ENCODE assay signal across 21 mouse cellular contexts in the genomic region with DNA sequence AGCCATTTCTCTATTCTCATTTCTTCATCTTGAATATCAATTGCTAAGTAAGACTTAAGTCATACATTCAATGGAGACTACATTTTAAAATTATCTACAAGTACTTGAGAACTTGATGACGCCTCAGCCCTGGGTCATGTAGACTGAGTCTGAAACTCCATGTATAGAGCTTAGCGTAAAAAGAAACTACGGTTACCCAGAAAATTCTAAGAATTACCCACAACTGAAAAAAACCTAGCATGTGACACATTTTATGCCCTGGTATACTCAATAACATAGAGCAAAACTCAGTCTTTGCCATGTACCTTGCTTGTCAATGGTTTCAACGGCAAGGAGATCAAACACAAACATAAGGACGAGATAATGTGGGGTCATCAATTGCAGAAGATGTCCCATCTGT. TPM values are rescaled to one million over a fixed set of nuclear protein-coding genes. Genes with fewer than 3 reads are reported as not detected.
"Had no signal": no experiment of that assay in that cellular context is flagged by ENCODE, and none has a peak within 500 bp of the region (broad histone marks: within the 10 kb centered on the region; RNA-seq: fewer than 3 reads in every experiment).

TSS of gene Gm17490 (minus strand) at position 375 of the 400 bp plus-strand sequence.

- H3K4me3 ChIP-seq: lung, embryonic 15.5 days; megakaryocyte, embryonic 14.5 days; midbrain, embryonic 13.5 days; midbrain, embryonic 15.5 days; neural tube, embryonic 12.5 days; stomach, embryonic 15.5 days had no signal

- DNase-seq: liver, postnatal 0 days; lung, adult 2 months; lung, postnatal 14 days; lung, postnatal 36 days; right cerebral cortex, postnatal 14 days; thymus, adult 2 months; thymus, postnatal 36 days had no signal

- H3K36me3 ChIP-seq: lung, embryonic 15.5 days; midbrain, embryonic 13.5 days; midbrain, embryonic 15.5 days; neural tube, embryonic 12.5 days; stomach, embryonic 15.5 days had no signal

- H3K27ac ChIP-seq: lung, embryonic 15.5 days; macrophage; midbrain, embryonic 13.5 days; midbrain, embryonic 15.5 days; neural tube, embryonic 12.5 days; stomach, embryonic 15.5 days; stomach, postnatal 0 days had no signal

- H3K9me3 ChIP-seq: lung, embryonic 15.5 days; megakaryocyte, embryonic 14.5 days; midbrain, embryonic 13.5 days; midbrain, embryonic 15.5 days; neural tube, embryonic 12.5 days; stomach, embryonic 15.5 days had no signal

- H3K9ac ChIP-seq: liver, postnatal 0 days; lung, embryonic 15.5 days; midbrain, embryonic 13.5 days; midbrain, embryonic 15.5 days; neural tube, embryonic 12.5 days; stomach, embryonic 15.5 days had no signal

- ATAC-seq: liver, postnatal 0 days; lung, postnatal 0 days; midbrain, embryonic 13.5 days; midbrain, embryonic 15.5 days had no signal

- H3K27me3 ChIP-seq: lung, embryonic 15.5 days; megakaryocyte, embryonic 14.5 days; midbrain, embryonic 13.5 days; midbrain, embryonic 15.5 days; neural tube, embryonic 12.5 days; stomach, embryonic 15.5 days had no signal

- H3K4me1 ChIP-seq: lung, embryonic 15.5 days; midbrain, embryonic 13.5 days; midbrain, embryonic 15.5 days; neural tube, embryonic 12.5 days; stomach, embryonic 15.5 days had no signal

- H3K4me2 ChIP-seq: lung, embryonic 15.5 days; midbrain, embryonic 11.5 days; midbrain, embryonic 13.5 days; midbrain, embryonic 15.5 days; neural tube, embryonic 12.5 days; stomach, embryonic 15.5 days had no signal

RNA-seq across cellular contexts. Expression of gene Gm17490, which starts in this region (rescaled TPM):
- polyA plus RNA-seq: liver, postnatal 0 days; lung, adult 2 months; lung, embryonic 15.5 days; lung, postnatal 0 days; macrophage; midbrain, embryonic 11.5 days; midbrain, embryonic 13.5 days; midbrain, embryonic 15.5 days; midbrain, postnatal 0 days; neural tube, embryonic 12.5 days; neural tube, embryonic 14.5 days; spleen, adult 2 months; stomach, embryonic 15.5 days; stomach, postnatal 0 days; testis, adult 2 months; thymus, adult 2 months had no signal
